Mouse (Mus musculus) forebrain, embryonic 15.5 days (tissue): Measurements from ENCODE around the gene 4931428L18Rik. TPM values are rescaled to one million over a fixed set of nuclear protein-coding genes. Genes with fewer than 3 reads are reported as not detected.

Experiments used
- ATAC-seq: fragments of 200-750 bp; cut with Nextera tagmentation; replicated peaks from 2 replicates; pipeline ENCODE4 v1.8.0; 2017; ENCODE audit warnings: mild to moderate bottlenecking, moderate TSS enrichment, moderate library complexity
- H3K27ac ChIP-seq: fragments of 300-500 bp; sonication (generic); replicated peaks from 2 replicates; pipeline ENCODE4 v1.5.1; 2015; ENCODE audit warnings: mild to moderate bottlenecking, inconsistent platforms
- H3K27me3 ChIP-seq: fragments of 300-500 bp; sonication (generic); 2 replicates; pipeline ENCODE4 v1.6.1; 2015; ENCODE audit warnings: inconsistent platforms
- H3K36me3 ChIP-seq: fragments of 300-500 bp; sonication (generic); 2 replicates; pipeline ENCODE4 v1.6.1; 2015; ENCODE audit warnings: mild to moderate bottlenecking, inconsistent platforms
- H3K4me1 ChIP-seq: fragments of 300-500 bp; sonication (generic); 2 replicates; pipeline ENCODE4 v1.6.1; 2015; ENCODE audit warnings: inconsistent platforms
- H3K4me2 ChIP-seq: fragments of 300-500 bp; sonication (generic); replicated peaks from 2 replicates; pipeline ENCODE4 v1.6.1; 2015; ENCODE audit warnings: mild to moderate bottlenecking, inconsistent platforms
- H3K4me3 ChIP-seq: fragments of 300-500 bp; sonication (generic); 2 replicates; pipeline ENCODE4 v1.5.1; 2015; ENCODE audit warnings: mild to moderate bottlenecking, inconsistent platforms
- H3K9ac ChIP-seq: fragments of 300-500 bp; sonication (generic); replicated peaks from 2 replicates; pipeline ENCODE4 v1.6.1; 2015; ENCODE audit warnings: mild to moderate bottlenecking, inconsistent platforms
- H3K9me3 ChIP-seq: fragments of 300-500 bp; sonication (generic); 2 replicates; pipeline ENCODE4 v1.6.1; 2016; ENCODE audit warnings: inconsistent platforms
- WGBS: fragments of 180-500 bp; shearing (Covaris S2); methylation state at CpG from one replicate; pipeline ENCODE4 v1.1.7; 2015; ENCODE audit warnings: mixed read lengths; 5-methylcytosine and 5-hydroxymethylcytosine counted together
- polyA plus RNA-seq: library from polyadenylated mRNA; unstranded; fragments of >200 nt; fragmentation: Nextera tagmentation; extraction: Ambion mirVana; gene quantifications from 2 replicates; pipeline ENCODE4 v1.2.1, GENCODE M21; 2015

4931428L18Rik gene
- polyA plus RNA-seq, 1 experiment from 2014 or later, result not detected

GRCm38 (mm10) chr1:31142288-31143094, 80.0 kb downstream of the 4931428L18Rik start:
- 72% methylated on average over 8 of the region's 8 CpGs for WGBS
- Histone ChIP-seq H3K36me3 (no peaks in the 10 kb centered on the region), H3K9me3 (no peaks in the 10 kb centered on the region), H3K27ac (no peak overlapping the region), H3K4me2 (no peak overlapping the region), H3K9ac (no peak overlapping the region), H3K4me1 (no peaks in the 10 kb centered on the region), H3K27me3 (no peaks in the 10 kb centered on the region), H3K4me3 (no peak overlapping the region)
- no peak for ATAC-seq

DNA sequence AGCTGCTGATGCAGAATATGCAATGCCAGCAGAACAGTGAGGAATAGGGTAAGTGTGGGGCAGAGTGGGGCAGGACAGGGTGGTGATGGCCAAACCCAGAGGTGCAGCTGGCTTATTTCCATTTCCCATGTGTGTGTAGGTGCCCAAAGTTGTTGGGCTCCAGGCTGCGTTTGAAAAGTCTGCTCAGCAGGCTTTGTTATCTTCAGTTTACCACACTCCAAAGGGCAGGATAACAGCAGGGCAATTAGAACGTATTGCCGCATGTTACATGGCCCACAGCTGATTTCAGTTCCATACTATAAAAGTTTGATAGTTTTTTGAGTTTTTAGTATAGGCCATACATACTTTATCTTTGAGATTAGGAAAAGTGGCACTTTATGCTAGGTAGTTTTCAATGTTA, 84.1 kb downstream of the 4931428L18Rik start:
- no peak overlapping the region for H3K9ac ChIP-seq
- no peaks in the 10 kb centered on the region for H3K27me3 ChIP-seq
- no peak overlapping the region for H3K4me3 ChIP-seq
- H3K4me1 ChIP-seq, result no peaks in the 10 kb centered on the region
- no peak overlapping the region for H3K4me2 ChIP-seq
- H3K9me3 ChIP-seq, result no peaks in the 10 kb centered on the region
- no peaks in the 10 kb centered on the region for H3K36me3 ChIP-seq
- no peak for ATAC-seq
- H3K27ac ChIP-seq, result no peak overlapping the region
- 81% methylated on average over 3 of the region's 3 CpGs for WGBS

GRCm38 (mm10) chr1:31113466-31113865, 109.0 kb downstream of the 4931428L18Rik start:
- 77% methylated on average over 4 of the region's 4 CpGs for WGBS
- H3K4me2 ChIP-seq, result no peak overlapping the region
- no peak overlapping the region for H3K27ac ChIP-seq
- no peaks in the 10 kb centered on the region for H3K9me3 ChIP-seq
- H3K9ac ChIP-seq, result no peak overlapping the region
- H3K27me3 ChIP-seq, result no peaks in the 10 kb centered on the region
- H3K4me3 ChIP-seq, result no peak overlapping the region
- H3K36me3 ChIP-seq, result no peaks in the 10 kb centered on the region
- H3K4me1 ChIP-seq, result no peaks in the 10 kb centered on the region
- no peak for ATAC-seq

DNA sequence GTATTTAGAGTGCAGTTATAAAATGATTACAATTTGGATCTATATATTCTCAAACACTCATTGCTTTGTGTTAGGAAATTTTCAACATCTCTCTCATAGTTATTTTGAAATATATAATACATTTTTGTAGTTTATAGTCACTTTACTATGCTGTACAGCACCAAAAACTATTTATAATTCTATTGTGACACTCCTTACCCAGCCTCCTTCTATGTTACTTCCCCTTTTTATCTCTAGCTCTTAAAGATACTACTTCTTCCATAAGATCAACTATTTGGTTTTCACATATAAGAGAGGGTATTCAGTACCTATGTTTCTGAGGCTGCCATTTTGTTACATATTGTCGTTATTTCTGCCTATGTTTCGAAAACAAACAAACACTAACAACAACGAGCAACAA, 114.5 kb downstream of the 4931428L18Rik start:
- H3K4me3 ChIP-seq, result no peak overlapping the region
- no peak overlapping the region for H3K9ac ChIP-seq

DNA sequence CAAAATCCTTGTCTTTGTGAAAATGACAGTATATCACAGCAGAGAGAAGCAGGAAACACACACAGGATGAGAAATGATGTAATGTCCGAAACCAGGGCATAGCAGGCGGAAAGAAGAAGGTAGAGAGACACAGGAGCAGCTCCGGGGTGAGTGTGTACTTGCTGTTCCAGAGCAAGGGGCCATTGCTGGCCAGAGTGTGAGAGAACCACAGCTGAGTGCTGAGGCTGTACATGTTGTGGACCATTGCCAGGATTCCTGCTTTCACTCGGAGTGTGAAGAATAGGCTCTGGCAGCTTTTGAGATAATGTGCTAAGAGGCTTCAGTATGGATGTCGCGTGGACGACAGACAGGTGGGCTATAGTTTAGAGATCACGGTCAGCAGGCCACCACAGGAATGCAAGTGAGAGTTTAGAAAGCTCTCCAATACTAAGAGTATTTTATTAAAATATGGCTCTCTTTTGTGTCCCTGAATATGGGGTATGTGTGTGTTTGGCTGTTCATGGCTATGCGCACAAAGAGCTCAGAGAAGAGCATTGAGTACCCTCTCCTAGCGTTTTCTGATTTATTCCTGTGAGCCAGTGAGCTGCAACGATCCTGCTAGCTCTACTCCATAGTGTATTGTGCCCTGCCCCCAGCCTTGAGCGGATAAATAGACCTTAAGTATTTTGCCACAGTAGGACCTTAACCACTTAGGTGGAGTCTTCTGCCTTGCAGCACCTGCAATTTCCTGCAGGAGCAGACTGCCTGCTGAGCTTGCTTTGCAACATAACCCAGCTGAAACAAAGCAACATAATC, 119.4 kb downstream of the 4931428L18Rik start:
- H3K27ac ChIP-seq, result no peak overlapping the region
- 58% methylated on average over 12 of the region's 12 CpGs for WGBS
- peak; percentile 71 for ATAC-seq
- H3K27me3 ChIP-seq, result no peaks in the 10 kb centered on the region
- no peaks in the 10 kb centered on the region for H3K36me3 ChIP-seq
- no peak overlapping the region for H3K4me2 ChIP-seq
- H3K9me3 ChIP-seq, result no peaks in the 10 kb centered on the region
- no peak overlapping the region for H3K9ac ChIP-seq
- H3K4me3 ChIP-seq, result no peak overlapping the region
- no peaks in the 10 kb centered on the region; the same call in 1 of the 2 replicates for H3K4me1 ChIP-seq

More for the DNA sequence above, 114.5 kb downstream of the 4931428L18Rik start:
- no peaks in the 10 kb centered on the region for H3K9me3 ChIP-seq
- no peaks in the 10 kb centered on the region for H3K36me3 ChIP-seq
- H3K4me1 ChIP-seq, result no peaks in the 10 kb centered on the region; the same call in 1 of the 2 replicates
- no peak for ATAC-seq
- H3K27ac ChIP-seq, result no peak overlapping the region
- H3K4me2 ChIP-seq, result no peak overlapping the region
- no peaks in the 10 kb centered on the region for H3K27me3 ChIP-seq
- 90% methylated on average over 3 of the region's 3 CpGs for WGBS

- H3K4me1 ChIP-seq, result no peaks in the 10 kb centered on the region; the same call in 1 of the 2 replicates
- WGBS, result 84% methylated on average over 2 of the region's 2 CpGs
- H3K4me3 ChIP-seq, result no peak overlapping the region
- H3K36me3 ChIP-seq, result no peaks in the 10 kb centered on the region
- H3K27ac ChIP-seq, result no peak overlapping the region
- no peak overlapping the region for H3K9ac ChIP-seq
- H3K27me3 ChIP-seq, result no peaks in the 10 kb centered on the region
- no peak overlapping the region for H3K4me2 ChIP-seq
- no peak for ATAC-seq
- H3K9me3 ChIP-seq, result no peaks in the 10 kb centered on the region
Measured at GRCm38 (mm10) chr1:31102280-31102679, 120.2 kb downstream of the 4931428L18Rik start.

DNA sequence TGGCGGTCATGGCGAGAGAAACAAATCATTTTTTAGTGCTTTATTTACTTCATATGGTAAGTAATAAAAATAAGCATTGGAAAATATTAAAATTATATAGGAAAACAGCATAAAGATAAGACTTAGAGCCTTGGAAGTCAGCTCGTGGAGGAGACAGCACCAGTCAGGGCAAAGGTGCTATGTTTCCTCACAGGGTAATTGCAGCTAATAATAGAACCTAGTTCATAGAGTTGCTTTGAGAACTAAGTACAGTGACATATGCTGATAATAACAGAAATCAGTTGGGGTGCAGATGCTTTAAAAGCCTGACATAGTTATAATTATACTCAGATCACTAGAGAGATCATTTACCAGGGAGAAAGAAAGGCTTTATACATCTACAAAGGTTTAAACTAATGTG, 125.3 kb downstream of the 4931428L18Rik start:
- Histone ChIP-seq H3K27ac (no peak overlapping the region), H3K27me3 (no peaks in the 10 kb centered on the region), H3K36me3 (no peaks in the 10 kb centered on the region), H3K4me2 (no peak overlapping the region), H3K4me1 (no peaks in the 10 kb centered on the region), H3K4me3 (no peak overlapping the region), H3K9me3 (no peaks in the 10 kb centered on the region), H3K9ac (no peak overlapping the region)
- no peak for ATAC-seq
- 84% methylated on average over 3 of the region's 3 CpGs for WGBS

DNA sequence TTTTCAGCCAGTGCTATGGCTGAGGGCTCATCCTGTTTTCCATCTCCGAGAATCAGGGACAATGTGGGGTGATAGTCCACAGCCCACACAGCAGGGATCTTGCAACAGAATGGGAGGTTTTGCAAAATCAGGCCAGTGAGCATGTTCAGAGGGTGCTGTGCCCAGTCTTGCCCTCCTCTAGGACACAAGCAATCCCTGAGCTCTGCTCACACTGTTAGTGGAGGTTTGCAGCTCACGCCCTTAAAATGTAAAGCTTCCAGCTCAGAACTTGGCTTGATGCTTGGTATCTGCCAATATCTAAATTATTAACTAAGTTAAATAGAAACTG, 126.1 kb downstream of the 4931428L18Rik start:
- Histone ChIP-seq H3K27me3 (no peaks in the 10 kb centered on the region), H3K9me3 (no peaks in the 10 kb centered on the region), H3K9ac (no peak overlapping the region), H3K4me3 (no peak overlapping the region), H3K27ac (no peak overlapping the region), H3K4me1 (no peaks in the 10 kb centered on the region), H3K4me2 (no peak overlapping the region), H3K36me3 (no peaks in the 10 kb centered on the region)
- no peak for ATAC-seq
- WGBS, result 59% methylated on average over 2 of the region's 2 CpGs

- Histone ChIP-seq H3K9me3 (no peaks in the 10 kb centered on the region), H3K36me3 (no peaks in the 10 kb centered on the region), H3K27ac (no peak overlapping the region), H3K4me2 (no peak overlapping the region), H3K4me1 (no peaks in the 10 kb centered on the region), H3K27me3 (no peaks in the 10 kb centered on the region), H3K9ac (no peak overlapping the region), H3K4me3 (no peak overlapping the region)
- 74% methylated on average over 5 of the region's 5 CpGs for WGBS
- ATAC-seq, result no peak
Measured at GRCm38 (mm10) chr1:31095706-31096465, 126.6 kb downstream of the 4931428L18Rik start.

- Histone ChIP-seq H3K27ac (no peak overlapping the region), H3K9ac (no peak overlapping the region), H3K9me3 (no peaks in the 10 kb centered on the region), H3K4me2 (no peak overlapping the region), H3K36me3 (no peaks in the 10 kb centered on the region), H3K4me1 (no peaks in the 10 kb centered on the region), H3K27me3 (no peaks in the 10 kb centered on the region), H3K4me3 (no peak overlapping the region)
- WGBS, result 75% methylated on average over 3 of the region's 3 CpGs
- ATAC-seq, result no peak
Measured at GRCm38 (mm10) chr1:31094792-31095191, 127.7 kb downstream of the 4931428L18Rik start.

DNA sequence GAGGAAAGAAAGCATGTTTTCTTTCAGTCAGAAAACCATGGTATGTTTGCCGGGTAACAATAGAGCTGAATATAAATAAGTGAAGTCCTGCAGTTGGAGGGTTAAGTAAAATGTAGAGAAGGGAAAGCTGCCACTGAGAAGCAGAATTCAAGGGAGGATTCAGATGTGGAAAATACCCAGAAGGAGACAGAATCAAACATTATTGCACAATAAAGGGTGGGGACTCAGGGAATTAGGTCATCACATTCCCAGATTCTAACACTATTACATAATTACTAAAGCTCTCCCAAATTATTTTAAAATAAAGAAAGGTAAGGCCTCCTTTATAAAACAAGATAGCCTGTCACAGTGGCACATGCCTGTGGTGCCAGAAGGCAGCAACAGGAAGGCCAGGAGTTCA, 128.5 kb downstream of the 4931428L18Rik start:
- no peaks in the 10 kb centered on the region for H3K4me1 ChIP-seq
- ATAC-seq, result no peak
- H3K4me3 ChIP-seq, result no peak overlapping the region
- no peaks in the 10 kb centered on the region for H3K27me3 ChIP-seq
- WGBS, result 56% methylated on average over 1 of the region's 1 CpGs
- H3K36me3 ChIP-seq, result no peaks in the 10 kb centered on the region
- H3K9me3 ChIP-seq, result no peaks in the 10 kb centered on the region
- H3K9ac ChIP-seq, result no peak overlapping the region
- H3K4me2 ChIP-seq, result no peak overlapping the region
- H3K27ac ChIP-seq, result no peak overlapping the region

DNA sequence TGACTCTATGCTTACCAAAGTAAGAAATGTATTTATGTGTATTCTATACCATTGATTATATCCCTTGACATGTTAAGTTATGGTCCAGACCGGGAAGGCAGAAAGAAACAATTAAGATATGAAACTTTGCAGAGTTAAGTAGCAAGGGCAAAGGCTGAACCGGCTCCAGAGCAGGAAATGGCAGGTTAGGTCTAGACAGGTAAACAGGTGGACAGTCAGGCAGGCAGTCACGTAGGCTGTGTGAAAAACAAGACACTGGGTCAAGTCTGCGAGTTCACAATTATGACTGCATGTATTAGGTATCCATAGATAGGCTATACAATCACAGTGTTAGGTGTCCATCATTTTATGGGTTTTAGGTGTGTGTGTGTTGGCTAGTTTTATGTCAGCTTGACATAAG, 133.8 kb downstream of the 4931428L18Rik start:
- H3K27me3 ChIP-seq, result no peaks in the 10 kb centered on the region
- no peaks in the 10 kb centered on the region for H3K4me1 ChIP-seq
- WGBS, result 91% methylated on average over 4 of the region's 4 CpGs
- H3K27ac ChIP-seq, result no peak overlapping the region
- no peak overlapping the region for H3K4me2 ChIP-seq
- ATAC-seq, result no peak
- no peak overlapping the region for H3K9ac ChIP-seq
- H3K36me3 ChIP-seq, result no peaks in the 10 kb centered on the region
- H3K4me3 ChIP-seq, result no peak overlapping the region
- no peaks in the 10 kb centered on the region for H3K9me3 ChIP-seq
